Mouse (Mus musculus) midbrain, embryonic 16.5 days (tissue): Measurements from ENCODE around the gene Cd164l2. TPM values are rescaled to one million over a fixed set of nuclear protein-coding genes. Genes with fewer than 3 reads are reported as not detected.

ENCODE experiments used
- ATAC-seq: fragments of 200-750 bp; cut with Nextera tagmentation; 2 replicates; pipeline ENCODE4 v1.8.0; 2017; ENCODE audit warnings: moderate TSS enrichment
- H3K27ac ChIP-seq: fragments of 300-500 bp; sonication (generic); 2 replicates; pipeline ENCODE4 v1.5.1; 2014; ENCODE audit warnings: mild to moderate bottlenecking, low read length, mixed read lengths
- H3K27me3 ChIP-seq: fragments of 300-500 bp; sonication (generic); 2 replicates; pipeline ENCODE4 v1.6.1; 2014; ENCODE audit warnings: low read depth, low read length, mixed read lengths; ENCODE audit not compliant: control insufficient read depth, insufficient read depth
- H3K36me3 ChIP-seq: fragments of 300-500 bp; sonication (generic); 2 replicates; pipeline ENCODE4 v1.6.1; 2014; ENCODE audit warnings: mild to moderate bottlenecking, low read length, moderate library complexity, mixed read lengths; ENCODE audit not compliant: control insufficient read depth, insufficient read depth
- H3K4me1 ChIP-seq: fragments of 300-500 bp; sonication (generic); 2 replicates; pipeline ENCODE4 v1.6.1; 2014; ENCODE audit warnings: mild to moderate bottlenecking, low read length, mixed read lengths; ENCODE audit not compliant: control insufficient read depth, insufficient read depth
- H3K4me2 ChIP-seq: fragments of 300-500 bp; sonication (generic); 2 replicates; pipeline ENCODE4 v1.6.1; 2014; ENCODE audit warnings: mild to moderate bottlenecking, low read length, mixed read lengths
- H3K4me3 ChIP-seq: fragments of 300-500 bp; sonication (generic); 2 replicates; pipeline ENCODE4 v1.5.1; 2014; ENCODE audit warnings: low read depth, mild to moderate bottlenecking, low read length, moderate library complexity, mixed read lengths
- H3K9ac ChIP-seq: fragments of 300-500 bp; sonication (generic); 2 replicates; pipeline ENCODE4 v1.6.1; 2014; ENCODE audit warnings: low read depth, low read length, mixed read lengths
- H3K9me3 ChIP-seq: fragments of 300-500 bp; sonication (generic); replicated peaks from 2 replicates; pipeline ENCODE4 v1.6.1; 2014; ENCODE audit warnings: mild to moderate bottlenecking, low read length, mixed read lengths; ENCODE audit not compliant: control insufficient read depth, poor library complexity, severe bottlenecking
- WGBS: fragments of 180-500 bp; shearing (Covaris S2); extraction: QIAGEN DNeasy Blood & Tissue Kit; methylation state at CpG from one replicate; pipeline ENCODE4 v1.1.7; 2014; 5-methylcytosine and 5-hydroxymethylcytosine counted together
- polyA plus RNA-seq: library from polyadenylated mRNA; unstranded; fragments of >200 nt; fragmentation: Nextera tagmentation; extraction: Ambion mirVana; gene quantifications from 2 replicates; pipeline ENCODE4 v1.2.1, GENCODE M21; 2015

Gene Cd164l2
- polyA plus RNA-seq, 1 experiment from 2014 or later, result 4.1 TPM

GRCm38 (mm10) chr4:133240934-133241908 lies 29.3 kb downstream of the Cd164l2 start:
- Histone ChIP-seq H3K9ac (peak overlapping the region; percentile 69), H3K4me3 (peak overlapping the region; percentile 58), H3K27me3 (peaks cover 50% of the 10 kb centered on the region), H3K27ac (no peak overlapping the region), H3K4me1 (peaks cover 6% of the 10 kb centered on the region), H3K36me3 (no peaks in the 10 kb centered on the region), H3K4me2 (peak overlapping the region; percentile 86), H3K9me3 (no peaks in the 10 kb centered on the region)
- peak; percentile 91 for ATAC-seq
- WGBS, result under 1% methylated on average over 78 of the region's 78 CpGs

GRCm38 (mm10) chr4:133241910-133242309 lies 30.0 kb downstream of the Cd164l2 start:
- peak overlapping the region; percentile 58 for H3K4me3 ChIP-seq
- H3K9ac ChIP-seq, result peak overlapping the region; percentile 30; the same call in 1 of the 2 replicates
- H3K27ac ChIP-seq, result no peak overlapping the region
- H3K36me3 ChIP-seq, result no peaks in the 10 kb centered on the region
- 35% methylated on average over 11 of the region's 11 CpGs for WGBS
- peaks cover 50% of the 10 kb centered on the region for H3K27me3 ChIP-seq
- ATAC-seq, result no peak
- peak overlapping the region; percentile 86 for H3K4me2 ChIP-seq
- no peaks in the 10 kb centered on the region for H3K9me3 ChIP-seq
- peaks cover 6% of the 10 kb centered on the region for H3K4me1 ChIP-seq

- Histone ChIP-seq H3K4me1 (peaks cover 6% of the 10 kb centered on the region), H3K27me3 (peaks cover 55% of the 10 kb centered on the region), H3K9ac (no peak overlapping the region), H3K4me2 (no peak overlapping the region), H3K9me3 (no peaks in the 10 kb centered on the region), H3K36me3 (no peaks in the 10 kb centered on the region), H3K4me3 (no peak overlapping the region), H3K27ac (no peak overlapping the region)
- ATAC-seq, result no peak
- whole genome bisulfite sequencing, result 58% methylated on average over 9 of the region's 9 CpGs
Observed at GRCm38 (mm10) chr4:133242710-133243109, 30.8 kb downstream of the Cd164l2 start.

- no peak overlapping the region for H3K4me2 ChIP-seq
- H3K9ac ChIP-seq, result no peak overlapping the region
- ATAC-seq, result no peak
Observed at GRCm38 (mm10) chr4:133243538-133243937, 31.6 kb downstream of the Cd164l2 start.

GRCm38 (mm10) chr4:133244289-133244688 lies 32.4 kb downstream of the Cd164l2 start:
- H3K4me1 ChIP-seq, result peaks cover 6% of the 10 kb centered on the region
- ATAC-seq, result no peak
- H3K36me3 ChIP-seq, result no peaks in the 10 kb centered on the region
- H3K4me3 ChIP-seq, result no peak overlapping the region
- H3K27me3 ChIP-seq, result peaks cover 65% of the 10 kb centered on the region
- H3K9ac ChIP-seq, result no peak overlapping the region
- WGBS, result 93% methylated on average over 1 of the region's 1 CpGs
- H3K27ac ChIP-seq, result no peak overlapping the region
- no peak overlapping the region for H3K4me2 ChIP-seq
- H3K9me3 ChIP-seq, result no peaks in the 10 kb centered on the region

More at GRCm38 (mm10) chr4:133243538-133243937, 31.6 kb downstream of the Cd164l2 start:
- Histone ChIP-seq H3K9me3 (no peaks in the 10 kb centered on the region), H3K27ac (no peak overlapping the region), H3K27me3 (peaks cover 63% of the 10 kb centered on the region), H3K36me3 (no peaks in the 10 kb centered on the region), H3K4me1 (peaks cover 6% of the 10 kb centered on the region), H3K4me3 (no peak overlapping the region)
- 82% methylated on average over 13 of the region's 13 CpGs for WGBS

- H3K9ac ChIP-seq, result no peak overlapping the region
- H3K9me3 ChIP-seq, result no peaks in the 10 kb centered on the region
- H3K4me2 ChIP-seq, result no peak overlapping the region
- H3K27me3 ChIP-seq, result peaks cover 64% of the 10 kb centered on the region
- H3K4me1 ChIP-seq, result peaks cover 4% of the 10 kb centered on the region; the same call in 1 of the 2 replicates
- no peaks in the 10 kb centered on the region for H3K36me3 ChIP-seq
- no peak overlapping the region for H3K27ac ChIP-seq
- no peak overlapping the region for H3K4me3 ChIP-seq
- 18% methylated on average over 15 of the region's 15 CpGs for WGBS
- no peak for ATAC-seq
Observed at GRCm38 (mm10) chr4:133247072-133247471, 35.1 kb downstream of the Cd164l2 start.

- peaks cover 4% of the 10 kb centered on the region; the same call in 1 of the 2 replicates for H3K4me1 ChIP-seq
- 79% methylated on average over 13 of the region's 13 CpGs for WGBS
- H3K4me2 ChIP-seq, result no peak overlapping the region
- H3K27me3 ChIP-seq, result peaks cover 61% of the 10 kb centered on the region
- no peak overlapping the region for H3K4me3 ChIP-seq
- no peak overlapping the region for H3K9ac ChIP-seq
- no peak for ATAC-seq
- no peaks in the 10 kb centered on the region for H3K9me3 ChIP-seq
- no peak overlapping the region for H3K27ac ChIP-seq
- H3K36me3 ChIP-seq, result no peaks in the 10 kb centered on the region
Observed at GRCm38 (mm10) chr4:133247806-133248449, 36.0 kb downstream of the Cd164l2 start.

GRCm38 (mm10) chr4:133250609-133251008 lies 38.7 kb downstream of the Cd164l2 start:
- H3K4me1 ChIP-seq, result peaks cover 4% of the 10 kb centered on the region; the same call in 1 of the 2 replicates
- H3K27me3 ChIP-seq, result peaks cover 45% of the 10 kb centered on the region
- 2% methylated on average over 22 of the region's 22 CpGs for WGBS
- H3K9ac ChIP-seq, result peak overlapping the region; percentile 51
- peak overlapping the region; percentile 32 for H3K4me3 ChIP-seq
- ATAC-seq, result 0 out of 2 replicates have a peak, but pooled peaks have one; percentile 23
- H3K36me3 ChIP-seq, result no peaks in the 10 kb centered on the region
- no peak overlapping the region for H3K27ac ChIP-seq
- peak overlapping the region; percentile 51 for H3K4me2 ChIP-seq
- H3K9me3 ChIP-seq, result no peaks in the 10 kb centered on the region
